Mouse (Mus musculus) olfactory bulb, adult 2 months (tissue): Measurements from ENCODE around the gene Spats1. TPM values are rescaled to one million over a fixed set of nuclear protein-coding genes. Genes with fewer than 3 reads are reported as not detected.
A peak's percentile ranks its signal among the peaks of the same experiment; 100 is the strongest.

ENCODE experiments used
- H3K27ac ChIP-seq: fragments of 200-500 bp; 2 replicates; pipeline ENCODE4 v1.5.1; 2012; ENCODE audit warnings: low read depth, low read length; ENCODE audit not compliant: insufficient read depth
- H3K4me1 ChIP-seq: fragments of 200-500 bp; 2 replicates; pipeline ENCODE4 v1.6.1; 2012; ENCODE audit warnings: low read length; ENCODE audit not compliant: control insufficient read depth, insufficient read depth
- H3K4me3 ChIP-seq: fragments of 200-500 bp; 2 replicates; pipeline ENCODE4 v1.5.1; 2012; ENCODE audit warnings: mild to moderate bottlenecking, low read depth, low read length, moderate library complexity; ENCODE audit not compliant: insufficient read depth
- CTCF ChIP-seq: fragments of 200-500 bp; IDR thresholded peaks from 2 replicates; pipeline ENCODE4 v1.5.1; 2012; ENCODE audit warnings: low read depth, mild to moderate bottlenecking, low read length, moderate library complexity; ENCODE audit not compliant: insufficient read depth
- POLR2A ChIP-seq: fragments of 200-500 bp; IDR thresholded peaks from 2 replicates; pipeline ENCODE4 v1.6.1; 2012; ENCODE audit warnings: mild to moderate bottlenecking, low read depth, low read length, moderate library complexity; ENCODE audit not compliant: insufficient read depth
- WGBS: fragments of 180-500 bp; shearing (Covaris S2); methylation state at CpG from one replicate; pipeline ENCODE4 v1.1.7; 2018; 5-methylcytosine and 5-hydroxymethylcytosine counted together
- polyA plus RNA-seq: library from polyadenylated mRNA; stranded (reverse); fragments of >200 nt; gene quantifications from 2 replicates; pipeline ENCODE4 v1.2.4, GENCODE M21; 2012; ENCODE audit warnings: low replicate concordance; ENCODE audit not compliant: missing spikeins, insufficient read depth, insufficient read length

Spats1 gene
- not detected in 2 replicates for polyA plus RNA-seq

DNA sequence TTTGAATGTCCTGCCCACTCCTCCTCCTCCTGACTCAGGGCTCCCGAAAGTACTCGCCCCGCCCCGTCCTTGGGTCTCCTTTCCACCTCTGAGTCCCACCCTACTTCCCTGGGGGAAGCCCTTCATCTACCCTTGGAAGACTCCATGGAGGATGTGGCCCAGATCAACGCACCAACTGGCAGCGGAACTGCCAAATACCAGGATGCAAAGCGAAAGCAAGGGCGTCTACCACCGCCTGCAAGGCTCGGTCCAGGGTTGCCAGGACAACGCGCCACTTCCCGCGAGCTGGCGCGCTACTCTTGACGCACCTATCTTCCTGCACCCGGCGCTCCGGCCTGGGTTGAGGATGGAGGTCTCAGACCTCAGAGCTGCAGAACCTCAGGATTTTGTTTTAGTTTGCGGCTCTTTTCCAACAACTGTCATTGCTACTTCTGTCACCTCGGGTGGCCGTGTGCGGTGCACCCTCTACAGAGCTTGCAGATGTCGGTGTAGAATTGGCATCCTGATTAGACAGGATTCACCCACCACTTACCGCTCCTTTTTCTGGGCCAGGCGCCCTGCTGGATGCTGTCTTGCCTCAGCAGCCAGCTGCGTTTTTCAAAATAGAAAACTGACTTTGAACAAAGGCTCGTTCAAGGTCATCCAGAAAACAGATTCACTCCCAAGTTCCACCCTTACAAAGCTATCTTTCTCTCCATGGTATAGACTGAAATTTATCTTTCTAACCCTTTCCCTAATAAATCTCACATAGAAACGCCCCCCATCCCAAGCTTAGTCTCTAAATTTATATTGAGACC, at the start of gene Spats1:
Gene Spats1, minus strand, starts transcription at position 747 of the 797 bp plus-strand sequence.
- Histone ChIP-seq H3K4me3 (peak within 1 kb of the TSS; percentile 60), H3K4me1 (peaks cover 16% of the 10 kb centered on the region), H3K27ac (peak within 1 kb of the TSS; percentile 94)
- TF ChIP-seq POLR2A: peak; percentile 60
- TF ChIP-seq CTCF: no peak
- 2% methylated on average over 30 of the region's 30 CpGs for WGBS

DNA sequence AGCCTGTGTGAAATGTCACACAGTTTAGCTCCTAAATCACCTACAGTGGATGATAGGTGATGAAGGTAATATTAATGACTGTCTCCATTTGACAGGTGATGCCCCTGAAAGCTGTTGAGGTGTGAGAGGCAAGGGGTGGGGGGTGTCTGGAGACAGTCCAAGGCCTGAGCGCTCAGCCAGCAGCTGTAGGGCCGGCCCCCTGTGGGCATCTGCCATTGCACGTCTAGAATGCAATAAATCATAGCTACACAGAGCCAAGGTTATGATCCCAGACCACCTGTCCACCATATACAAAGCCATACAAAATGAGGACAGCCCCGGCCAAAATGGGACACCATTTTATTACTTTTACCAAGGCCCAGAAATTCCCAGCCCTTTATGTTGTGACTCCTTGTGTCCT, 49.7 kb upstream of the Spats1 start:
- WGBS: 86% methylated on average over 4 of the region's 4 CpGs
- peaks cover 11% of the 10 kb centered on the region for H3K4me1 ChIP-seq
- no peak for TF ChIP-seq CTCF
- no peak for TF ChIP-seq POLR2A
- H3K27ac ChIP-seq: no peak overlapping the region
- H3K4me3 ChIP-seq: no peak overlapping the region

DNA sequence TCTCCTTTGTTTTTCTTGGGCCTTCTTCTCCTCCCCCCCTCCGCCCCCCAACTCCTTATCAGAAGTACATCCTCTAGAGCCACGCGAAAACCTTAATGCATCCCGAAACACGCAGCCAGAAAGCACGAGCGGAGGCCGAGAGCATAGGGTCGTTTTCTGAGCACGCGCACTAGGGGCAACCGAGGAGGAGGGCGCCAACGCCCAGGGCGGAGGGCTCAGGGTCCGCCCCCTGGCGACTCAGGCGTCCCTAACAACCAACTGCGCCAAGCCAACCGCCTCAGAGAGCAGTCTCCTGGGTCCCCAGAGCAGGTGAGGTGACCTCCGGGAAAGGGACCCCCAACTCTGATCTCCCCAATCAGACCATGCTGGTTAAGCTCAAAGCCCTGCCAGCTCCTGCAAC, 48.0 kb upstream of the Spats1 start, which contains the start of gene Tcte1:
Gene Tcte1, plus strand, starts transcription at position 172 of the 400 bp plus-strand sequence.
- Histone ChIP-seq H3K4me3 (peak within 1 kb of the TSS; percentile 10), H3K4me1 (peaks cover 11% of the 10 kb centered on the region), H3K27ac (no peak within 1 kb of the TSS)
- no peak for TF ChIP-seq POLR2A
- no peak for TF ChIP-seq CTCF
- 2% methylated on average over 21 of the region's 21 CpGs for WGBS

DNA sequence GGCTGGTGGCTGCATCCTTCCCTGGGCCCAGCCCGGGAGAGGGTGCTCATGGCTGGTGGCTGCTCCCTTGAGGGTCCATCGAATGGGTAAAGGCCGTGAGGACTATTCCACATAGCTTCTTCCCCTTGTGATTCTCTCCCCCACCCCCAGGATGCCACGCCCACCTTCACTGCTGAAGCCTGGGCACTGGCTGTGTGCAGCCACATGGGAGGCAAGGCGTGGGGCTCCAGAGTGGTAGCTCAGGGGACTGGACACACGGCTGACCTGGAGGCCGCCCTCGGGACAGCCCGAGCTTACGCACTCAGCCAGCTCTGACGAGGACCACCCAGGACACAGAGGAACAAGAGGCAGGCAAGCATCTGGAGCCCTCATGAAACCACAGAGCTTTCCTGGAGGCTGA, 44.9 kb upstream of the Spats1 start:
- H3K27ac ChIP-seq: no peak overlapping the region

DNA sequence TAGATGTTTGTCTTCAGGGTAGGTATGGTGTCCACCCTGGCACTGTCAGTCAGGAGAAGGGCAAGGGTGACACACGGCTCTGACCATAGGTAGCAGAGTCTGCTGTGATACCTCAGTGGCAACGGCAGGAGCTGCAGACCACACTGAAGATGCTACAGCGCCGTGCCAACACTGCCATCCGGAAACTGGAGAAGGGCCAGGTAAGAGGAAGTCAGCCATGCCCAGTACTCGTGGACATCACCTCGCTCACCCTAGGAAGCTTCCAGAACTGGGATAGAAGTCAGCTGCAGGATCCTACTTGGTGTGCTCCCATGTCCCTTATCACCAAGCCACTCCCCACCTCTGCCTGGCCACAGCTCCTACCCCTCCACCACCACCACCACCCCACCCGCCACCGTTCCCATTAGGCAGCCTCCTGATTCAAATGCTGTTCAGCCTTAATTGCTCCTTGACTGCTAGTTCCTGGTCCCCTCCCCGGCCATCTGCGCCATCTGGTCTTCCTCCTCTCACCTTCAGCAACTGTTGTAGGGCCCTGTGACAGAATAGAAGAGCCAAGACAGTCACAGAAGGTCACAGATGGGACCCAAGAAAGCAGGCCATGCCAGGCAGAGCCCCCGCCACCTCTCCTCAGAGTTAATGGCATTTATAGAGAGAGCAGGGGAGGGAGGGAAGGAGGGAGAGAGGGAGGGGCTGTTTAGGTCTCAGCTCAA, 43.7 kb upstream of the Spats1 start:
- Histone ChIP-seq H3K27ac (no peak overlapping the region), H3K4me1 (peaks cover 14% of the 10 kb centered on the region), H3K4me3 (no peak overlapping the region)
- WGBS: 83% methylated on average over 12 of the region's 12 CpGs
- TF ChIP-seq CTCF: no peak
- no peak for TF ChIP-seq POLR2A

More for the DNA sequence above, 44.9 kb upstream of the Spats1 start:
- TF ChIP-seq CTCF (no peak), POLR2A (no peak)
- 86% methylated on average over 11 of the region's 11 CpGs for WGBS
- Histone ChIP-seq H3K4me3 (no peak overlapping the region), H3K4me1 (peaks cover 14% of the 10 kb centered on the region)

DNA sequence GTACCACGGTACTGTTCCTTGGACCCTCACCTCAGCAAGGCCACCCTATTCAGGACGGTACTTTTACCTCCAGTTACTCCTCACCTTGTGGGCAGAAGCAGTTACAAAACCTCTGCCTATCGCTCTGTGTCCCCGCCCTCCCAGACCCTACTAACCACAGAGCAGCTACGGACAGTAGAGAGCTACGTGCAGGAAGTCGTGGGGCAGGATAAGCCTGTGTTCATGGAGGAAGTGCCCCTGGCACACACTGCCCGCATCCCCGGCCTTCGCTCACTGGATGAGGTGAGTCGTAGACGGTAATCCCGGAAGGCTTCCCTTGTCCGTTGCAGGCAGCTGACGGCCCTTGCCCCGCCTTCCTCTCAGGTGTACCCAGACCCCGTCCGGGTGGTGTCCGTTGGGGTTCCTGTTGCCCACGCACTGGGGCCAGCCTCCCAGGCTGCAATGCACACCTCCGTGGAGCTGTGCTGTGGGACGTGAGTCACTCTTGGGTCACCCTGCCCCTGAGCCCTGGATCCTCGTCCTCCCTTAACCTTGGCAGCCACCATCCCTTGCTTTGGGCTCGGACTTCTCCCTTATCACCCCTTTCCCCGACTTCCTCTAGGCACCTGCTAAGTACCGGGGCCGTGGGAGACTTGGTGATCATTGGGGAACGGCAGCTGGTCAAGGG, 42.5 kb upstream of the Spats1 start:
- H3K4me1 ChIP-seq: peaks cover 7% of the 10 kb centered on the region
- TF ChIP-seq CTCF (no peak), POLR2A (no peak)
- no peak overlapping the region for H3K4me3 ChIP-seq
- 92% methylated on average over 28 of the region's 28 CpGs for WGBS
- no peak overlapping the region for H3K27ac ChIP-seq

DNA sequence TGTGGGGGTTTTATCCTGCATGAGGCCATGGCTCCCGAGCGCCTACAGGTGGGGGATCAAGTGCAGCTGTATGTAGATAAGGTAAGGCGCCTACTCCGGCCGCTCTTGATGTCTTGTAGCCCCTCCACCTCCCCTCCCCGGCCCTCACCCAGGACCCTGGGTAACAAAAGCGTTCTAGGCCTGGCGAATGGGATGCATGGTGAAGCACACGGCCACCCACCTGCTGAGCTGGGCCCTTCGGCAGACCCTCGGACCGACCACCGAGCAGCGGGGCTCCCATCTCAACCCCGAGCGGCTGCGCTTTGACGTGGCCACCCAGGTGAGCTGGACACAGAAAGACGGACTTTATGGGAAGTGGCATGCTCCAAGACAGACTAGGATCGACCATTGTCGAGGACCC, 41.9 kb upstream of the Spats1 start:
- H3K4me1 ChIP-seq: peaks cover 3% of the 10 kb centered on the region
- WGBS: 92% methylated on average over 21 of the region's 21 CpGs
- H3K27ac ChIP-seq: no peak overlapping the region
- no peak overlapping the region for H3K4me3 ChIP-seq
- no peak for TF ChIP-seq POLR2A
- no peak for TF ChIP-seq CTCF

DNA sequence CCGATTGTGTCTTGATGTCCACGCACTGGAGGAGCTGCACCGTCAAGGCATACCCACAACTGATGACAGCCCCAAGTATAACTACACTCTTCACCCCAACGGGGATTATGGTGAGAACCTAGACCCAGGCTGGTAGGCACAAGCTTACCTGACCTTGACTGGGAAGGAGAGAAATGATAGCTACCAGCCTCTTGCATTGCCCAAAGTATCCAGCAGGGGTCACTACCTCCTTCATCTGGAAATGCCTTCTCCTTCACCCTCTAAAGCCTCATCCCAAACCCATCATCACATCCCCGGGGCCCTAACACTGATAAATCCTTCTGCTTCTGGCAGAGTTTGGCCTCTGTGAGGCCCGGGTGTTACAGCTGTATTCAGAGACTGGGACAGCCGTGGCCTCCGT, 41.3 kb upstream of the Spats1 start:
- H3K4me3 ChIP-seq: no peak overlapping the region
- H3K4me1 ChIP-seq: peaks cover 3% of the 10 kb centered on the region
- TF ChIP-seq CTCF: no peak
- no peak for TF ChIP-seq POLR2A
- 41% methylated on average over 8 of the region's 8 CpGs for WGBS
- H3K27ac ChIP-seq: no peak overlapping the region

DNA sequence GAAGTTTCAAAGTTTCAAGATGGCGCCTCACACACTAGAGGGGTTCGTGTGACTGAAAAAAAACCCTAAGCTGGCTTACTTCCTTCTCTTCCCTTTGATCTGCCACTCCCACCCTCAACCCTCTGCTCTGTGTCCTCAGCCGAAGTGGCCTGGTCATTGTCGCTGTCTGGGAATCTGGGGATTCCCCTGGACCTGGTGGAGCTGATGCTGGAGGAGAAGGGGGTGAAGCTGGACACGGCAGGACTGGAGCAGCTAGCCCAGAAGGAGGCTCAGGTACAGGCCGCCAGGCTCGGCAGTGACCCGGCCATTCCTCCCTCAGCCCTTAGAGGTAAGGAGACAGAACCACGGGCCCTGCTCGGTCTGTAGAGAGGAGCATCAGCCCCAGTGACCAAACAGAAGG, 40.6 kb upstream of the Spats1 start:
- 91% methylated on average over 10 of the region's 10 CpGs for WGBS
- Histone ChIP-seq H3K4me3 (no peak overlapping the region), H3K4me1 (peaks cover 3% of the 10 kb centered on the region), H3K27ac (no peak overlapping the region)
- no peak for TF ChIP-seq POLR2A
